Mouse (Mus musculus) neural tube, embryonic 12.5 days (tissue): Measurements from ENCODE around the gene Pir. TPM values are rescaled to one million over a fixed set of nuclear protein-coding genes. Genes with fewer than 3 reads are reported as not detected.

Experiments used
- ATAC-seq: fragments of 200-750 bp; cut with Nextera tagmentation; 2 replicates; pipeline ENCODE4 v1.8.0; 2017; ENCODE audit warnings: low read depth, mild to moderate bottlenecking, moderate TSS enrichment, moderate library complexity; ENCODE audit not compliant: low FRiP score
- H3K27ac ChIP-seq: fragments of 300-500 bp; sonication (generic); 2 replicates; pipeline ENCODE4 v1.5.1; 2016
- H3K27me3 ChIP-seq: fragments of 300-500 bp; sonication (generic); replicated peaks from 2 replicates; pipeline ENCODE4 v1.6.1; 2016; ENCODE audit warnings: mild to moderate bottlenecking
- H3K36me3 ChIP-seq: fragments of 300-500 bp; sonication (generic); 2 replicates; pipeline ENCODE4 v1.6.1; 2016; ENCODE audit warnings: mild to moderate bottlenecking
- H3K4me1 ChIP-seq: fragments of 300-500 bp; sonication (generic); 2 replicates; pipeline ENCODE4 v1.6.1; 2016
- H3K4me2 ChIP-seq: fragments of 300-500 bp; sonication (generic); replicated peaks from 2 replicates; pipeline ENCODE4 v1.6.1; 2016; ENCODE audit warnings: mild to moderate bottlenecking
- H3K4me3 ChIP-seq: fragments of 300-500 bp; sonication (generic); 2 replicates; pipeline ENCODE4 v1.5.1; 2016
- H3K9ac ChIP-seq: fragments of 300-500 bp; sonication (generic); 2 replicates; pipeline ENCODE4 v1.6.1; 2016; ENCODE audit warnings: mild to moderate bottlenecking
- H3K9me3 ChIP-seq: fragments of 300-500 bp; sonication (generic); 2 replicates; pipeline ENCODE4 v1.6.1; 2016; ENCODE audit warnings: mild to moderate bottlenecking
- WGBS: fragments of 180-500 bp; shearing (Covaris S2); methylation state at CpG from one replicate; pipeline ENCODE4 v1.1.7; 2016; 5-methylcytosine and 5-hydroxymethylcytosine counted together
- polyA plus RNA-seq: library from polyadenylated mRNA; unstranded; fragments of >200 nt; fragmentation: Nextera tagmentation; extraction: Ambion mirVana; gene quantifications from 2 replicates; pipeline ENCODE4 v1.2.1, GENCODE M21; 2016

Gene Pir
- polyA plus RNA-seq: 3.6 and 5.0 TPM in 2 replicates

DNA sequence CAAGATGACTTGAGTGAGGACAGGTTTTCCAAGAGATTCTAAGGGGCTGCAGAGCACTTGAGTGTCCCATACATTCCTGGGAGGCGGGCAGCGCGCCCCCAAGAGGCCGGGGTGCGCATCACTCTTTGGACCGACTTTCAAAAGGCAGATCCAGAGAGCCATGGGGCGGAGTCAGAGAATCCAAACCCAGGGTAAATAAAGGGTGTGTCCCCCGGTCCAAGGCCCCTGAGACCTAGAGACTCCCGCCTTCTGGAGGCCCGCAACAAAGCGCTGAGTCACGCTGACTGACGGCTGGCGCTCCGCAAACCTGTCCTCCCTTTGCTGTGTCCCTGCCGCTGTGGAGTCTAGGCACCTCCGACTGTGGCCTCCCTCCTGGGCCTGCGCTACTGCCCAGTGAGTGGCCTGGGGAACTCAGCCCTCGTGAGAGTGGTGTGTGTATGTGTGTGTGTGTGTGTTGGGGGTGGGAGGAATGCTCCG is at the start of gene Pir:
TSS of gene Pir (plus strand) at position 87 of the 477 bp plus-strand sequence.
- Histone ChIP-seq H3K36me3 (no peaks in the 10 kb centered on the region), H3K9ac (peak within 1 kb of the TSS; percentile 33; the same call in 1 of the 2 replicates)

DNA sequence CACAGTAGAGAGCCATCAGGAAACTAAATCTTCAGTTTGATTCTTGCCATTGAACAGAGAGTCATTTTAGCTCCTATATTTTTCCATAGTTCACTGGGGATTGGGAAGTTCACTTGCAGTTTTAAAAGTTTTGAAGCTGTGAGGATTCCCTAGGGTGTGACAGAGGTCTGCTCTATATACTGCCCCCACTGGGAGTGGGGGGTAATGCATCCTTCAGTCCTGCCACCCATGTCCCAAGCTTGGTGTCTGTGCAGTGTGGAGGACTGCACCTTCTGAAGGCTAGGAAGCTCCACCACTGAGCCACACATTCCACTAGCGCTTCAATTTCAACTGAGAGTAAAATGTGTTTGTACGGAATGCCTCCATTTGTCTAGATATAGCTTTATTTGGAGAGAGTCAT is 47.2 kb upstream of the Pir start:
- no peak overlapping the region for H3K27ac ChIP-seq
- no peaks in the 10 kb centered on the region for H3K4me1 ChIP-seq
- H3K4me3 ChIP-seq: no peak overlapping the region
- ATAC-seq: no peak
- WGBS: 71% methylated on average over 2 of the region's 2 CpGs
- no peak overlapping the region for H3K4me2 ChIP-seq
- no peaks in the 10 kb centered on the region for H3K27me3 ChIP-seq
- H3K9me3 ChIP-seq: no peaks in the 10 kb centered on the region
- H3K9ac ChIP-seq: no peak overlapping the region
- no peaks in the 10 kb centered on the region for H3K36me3 ChIP-seq

More for the DNA sequence above, at the start of gene Pir:
- H3K4me3 ChIP-seq: peak within 1 kb of the TSS; percentile 30
- peak within 1 kb of the TSS; percentile 56 for H3K4me2 ChIP-seq
- H3K27ac ChIP-seq: no peak within 1 kb of the TSS
- no peaks in the 10 kb centered on the region for H3K27me3 ChIP-seq
- WGBS: 17% methylated on average over 20 of the region's 20 CpGs
- H3K9me3 ChIP-seq: no peaks in the 10 kb centered on the region
- peak; percentile 85 for ATAC-seq
- H3K4me1 ChIP-seq: no peaks in the 10 kb centered on the region

DNA sequence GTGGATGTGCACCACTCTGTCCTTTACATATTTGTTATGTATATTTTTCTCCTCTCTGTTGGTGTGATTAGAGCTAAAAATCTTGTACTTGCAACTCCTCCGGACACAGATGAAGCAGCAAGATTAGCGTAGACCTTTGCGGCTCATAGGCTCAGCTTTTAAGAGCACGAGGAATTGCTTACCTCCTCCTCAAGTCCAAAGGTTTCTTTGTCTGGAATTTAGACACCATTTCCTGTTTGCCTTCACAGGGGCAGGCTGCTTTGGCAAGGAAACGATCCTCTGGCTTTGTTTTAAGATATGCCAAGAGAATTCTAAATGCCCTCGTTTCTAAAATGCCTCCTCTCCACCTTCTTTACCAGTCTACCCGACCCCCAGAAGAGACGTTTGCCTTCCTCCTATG is 35.8 kb upstream of the Pir start:
- Histone ChIP-seq H3K4me2 (no peak overlapping the region), H3K27ac (no peak overlapping the region), H3K36me3 (no peaks in the 10 kb centered on the region), H3K9me3 (no peaks in the 10 kb centered on the region), H3K4me1 (no peaks in the 10 kb centered on the region), H3K27me3 (no peaks in the 10 kb centered on the region), H3K9ac (no peak overlapping the region), H3K4me3 (no peak overlapping the region)
- ATAC-seq: no peak
- 63% methylated on average over 8 of the region's 8 CpGs for WGBS

DNA sequence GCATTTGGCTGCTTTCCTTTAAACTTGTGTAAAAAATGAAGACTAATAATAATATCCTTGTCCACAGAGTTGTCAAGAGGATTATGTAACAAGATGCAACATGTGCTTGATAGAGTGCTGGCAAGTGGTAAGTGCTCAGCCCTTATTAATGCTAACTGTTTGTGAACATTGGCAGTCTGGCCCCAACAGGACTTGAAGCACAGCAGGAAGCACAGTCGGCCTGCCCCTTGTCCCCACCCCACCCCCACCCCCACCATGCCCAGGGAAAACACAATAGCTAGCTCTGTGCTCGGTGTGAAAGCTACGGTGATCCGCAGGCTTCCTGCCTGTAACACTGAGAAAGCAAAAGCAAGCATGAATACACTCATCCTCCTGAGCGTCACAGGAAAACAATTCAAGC is 23.5 kb upstream of the Pir start:
- no peak overlapping the region for H3K27ac ChIP-seq
- no peak overlapping the region for H3K4me3 ChIP-seq
- ATAC-seq: no peak
- H3K4me1 ChIP-seq: no peaks in the 10 kb centered on the region
- H3K9ac ChIP-seq: no peak overlapping the region
- H3K4me2 ChIP-seq: peak overlapping the region; percentile 27; the same call in 1 of the 2 replicates
- H3K27me3 ChIP-seq: 0 out of 2 replicates have a peak, but pooled peaks cover 5% of the 10 kb centered on the region
- no peaks in the 10 kb centered on the region for H3K36me3 ChIP-seq
- no peaks in the 10 kb centered on the region for H3K9me3 ChIP-seq
- WGBS: 24% methylated on average over 5 of the region's 5 CpGs

DNA sequence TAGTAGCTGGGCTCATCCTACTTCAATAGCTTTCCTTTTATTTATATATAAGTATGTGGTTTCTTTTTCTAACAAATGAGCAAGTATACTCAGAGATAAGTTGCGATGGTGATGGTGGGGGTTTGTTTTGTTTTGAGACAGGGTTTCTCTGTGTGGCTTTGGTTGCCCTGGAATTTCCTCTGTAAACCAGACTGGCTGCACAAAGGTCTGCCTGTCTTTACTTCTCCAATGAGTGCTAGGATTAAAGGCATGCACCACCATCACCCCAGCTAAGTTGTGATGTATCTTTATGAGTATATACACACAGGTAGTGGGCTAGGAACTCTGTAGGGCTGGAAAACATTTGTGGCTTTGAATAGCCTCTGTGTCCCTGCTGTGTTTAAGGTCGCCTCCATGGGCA is 22.4 kb upstream of the Pir start:
- ATAC-seq: no peak
- no peaks in the 10 kb centered on the region for H3K9me3 ChIP-seq
- WGBS: 61% methylated on average over 2 of the region's 2 CpGs
- no peak overlapping the region for H3K4me2 ChIP-seq
- H3K4me3 ChIP-seq: no peak overlapping the region
- no peak overlapping the region for H3K9ac ChIP-seq
- H3K4me1 ChIP-seq: no peaks in the 10 kb centered on the region
- H3K27me3 ChIP-seq: 0 out of 2 replicates have a peak, but pooled peaks cover 5% of the 10 kb centered on the region
- H3K27ac ChIP-seq: no peak overlapping the region
- H3K36me3 ChIP-seq: no peaks in the 10 kb centered on the region

DNA sequence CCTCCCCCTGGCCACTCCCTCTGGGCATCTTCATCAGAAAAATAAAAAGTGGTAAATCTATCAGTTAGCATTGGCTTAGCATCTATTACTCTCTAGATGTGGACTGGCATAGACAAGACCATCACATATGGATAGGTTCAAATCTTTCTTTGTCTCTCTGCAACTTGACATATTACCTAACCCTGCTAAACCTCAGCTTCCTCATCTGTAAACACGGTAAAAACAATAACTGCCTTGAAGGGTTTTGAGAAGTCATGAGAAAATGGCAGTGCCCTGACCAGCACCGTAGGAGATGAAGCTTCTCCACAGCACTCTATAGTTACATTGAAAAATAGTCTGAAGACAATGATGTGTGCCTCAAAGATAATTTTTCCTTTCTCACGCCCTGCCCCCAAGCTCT is 12.6 kb upstream of the Pir start:
- H3K4me1 ChIP-seq: no peaks in the 10 kb centered on the region
- no peak overlapping the region for H3K27ac ChIP-seq
- H3K27me3 ChIP-seq: no peaks in the 10 kb centered on the region
- 93% methylated on average over 3 of the region's 3 CpGs for WGBS
- H3K4me2 ChIP-seq: no peak overlapping the region
- H3K4me3 ChIP-seq: no peak overlapping the region
- H3K9me3 ChIP-seq: no peaks in the 10 kb centered on the region
- no peak for ATAC-seq
- no peak overlapping the region for H3K9ac ChIP-seq
- no peaks in the 10 kb centered on the region for H3K36me3 ChIP-seq

DNA sequence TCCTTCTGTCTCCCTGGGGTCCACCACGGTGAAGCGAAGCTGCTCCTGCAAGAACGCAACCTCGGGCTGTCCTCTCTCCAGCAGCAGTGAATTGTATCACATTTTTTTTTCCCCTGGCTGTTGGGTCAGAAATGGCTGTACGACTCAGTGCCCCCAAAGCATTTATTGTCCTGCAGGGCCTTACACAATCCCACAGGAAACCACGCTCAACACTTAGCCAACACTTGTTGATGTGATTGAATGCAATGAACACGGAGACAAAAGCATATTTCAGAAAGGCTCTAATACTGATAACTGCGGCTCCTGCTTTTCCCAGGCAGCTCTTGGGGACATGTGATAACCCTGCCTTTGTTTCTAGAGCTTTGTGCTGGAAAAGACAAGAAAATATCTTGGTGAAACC is 11.1 kb upstream of the Pir start, which contains the start of gene Bmx:
TSS of gene Bmx (minus strand) at position 137 of the 400 bp plus-strand sequence.
- Histone ChIP-seq H3K27me3 (no peaks in the 10 kb centered on the region), H3K9me3 (no peaks in the 10 kb centered on the region), H3K4me3 (no peak within 1 kb of the TSS), H3K36me3 (no peaks in the 10 kb centered on the region), H3K27ac (no peak within 1 kb of the TSS), H3K9ac (no peak within 1 kb of the TSS), H3K4me1 (no peaks in the 10 kb centered on the region), H3K4me2 (no peak within 1 kb of the TSS)
- no peak for ATAC-seq
- WGBS: 55% methylated on average over 8 of the region's 8 CpGs

DNA sequence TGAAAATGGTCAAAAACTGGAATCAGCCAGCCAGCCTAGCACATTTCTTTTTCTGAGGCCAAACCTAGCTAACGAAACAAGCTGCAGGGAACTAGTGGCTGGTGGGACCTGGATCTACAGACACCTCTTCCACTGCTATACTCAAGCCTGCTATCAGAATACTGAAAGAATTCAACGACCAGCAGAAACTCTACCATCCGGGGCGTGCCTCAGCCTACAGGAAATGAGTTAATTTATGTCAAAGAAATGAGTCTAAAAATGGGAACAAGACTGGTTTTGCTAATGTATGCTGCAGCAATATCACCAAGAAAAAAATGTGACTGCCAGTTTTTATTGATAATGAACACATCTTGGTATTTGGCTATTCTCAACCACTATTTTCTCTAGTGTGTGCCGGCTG is 10.5 kb upstream of the Pir start:
- Histone ChIP-seq H3K27ac (no peak overlapping the region), H3K9ac (no peak overlapping the region), H3K27me3 (no peaks in the 10 kb centered on the region), H3K4me2 (no peak overlapping the region), H3K9me3 (no peaks in the 10 kb centered on the region), H3K36me3 (no peaks in the 10 kb centered on the region), H3K4me3 (no peak overlapping the region), H3K4me1 (no peaks in the 10 kb centered on the region)
- no peak for ATAC-seq
- WGBS: 85% methylated on average over 5 of the region's 5 CpGs

DNA sequence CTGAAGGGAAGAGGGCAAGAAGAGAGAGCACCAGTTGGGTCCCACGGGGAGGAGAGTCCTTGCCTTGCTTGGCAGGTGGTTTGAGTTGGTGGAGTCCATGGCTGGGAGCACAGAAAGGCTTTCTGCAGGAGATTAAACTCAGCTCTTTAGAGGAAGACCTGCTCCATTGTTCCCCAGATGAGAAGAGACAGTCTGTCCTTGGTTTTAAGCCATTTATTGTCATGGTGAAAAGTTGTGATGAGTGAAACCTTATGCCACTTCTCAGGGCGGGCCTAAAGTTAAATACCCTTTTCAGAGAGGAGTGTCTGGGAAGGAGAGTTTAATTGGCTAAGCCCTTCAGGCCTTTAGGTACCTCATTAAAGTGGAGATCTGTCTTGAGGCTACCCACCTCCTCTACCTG is 6.9 kb upstream of the Pir start:
- WGBS: 61% methylated on average over 2 of the region's 2 CpGs
- H3K4me3 ChIP-seq: no peak overlapping the region

DNA sequence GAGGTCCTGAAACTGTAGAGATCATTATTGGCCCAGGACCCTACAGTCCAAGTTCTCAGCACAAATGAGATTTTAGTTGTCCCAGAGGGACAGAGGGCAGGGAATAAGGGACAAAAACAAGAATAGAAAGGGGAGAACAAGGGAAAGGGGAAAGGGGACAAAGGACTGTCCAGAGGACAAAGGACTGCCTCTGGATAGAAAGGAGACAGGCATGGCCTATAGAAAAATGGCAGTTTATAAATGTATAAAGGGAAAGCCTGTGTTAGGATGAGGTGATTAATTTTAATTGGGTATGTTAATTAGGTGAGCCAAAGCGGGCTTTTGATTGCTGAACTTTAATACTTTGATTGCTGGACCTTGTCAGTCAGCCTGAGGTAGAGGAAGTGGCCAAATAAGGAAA is 4.3 kb upstream of the Pir start:
- no peaks in the 10 kb centered on the region for H3K4me1 ChIP-seq
- no peak overlapping the region for H3K27ac ChIP-seq
- no peak overlapping the region for H3K4me2 ChIP-seq
- no peaks in the 10 kb centered on the region for H3K27me3 ChIP-seq
- no peak overlapping the region for H3K4me3 ChIP-seq
- ATAC-seq: no peak
- H3K9ac ChIP-seq: no peak overlapping the region
- 63% methylated on average over 1 of the region's 1 CpGs for WGBS
- H3K36me3 ChIP-seq: no peaks in the 10 kb centered on the region
- no peaks in the 10 kb centered on the region for H3K9me3 ChIP-seq

More for the DNA sequence above, 6.9 kb upstream of the Pir start:
- H3K27me3 ChIP-seq: no peaks in the 10 kb centered on the region
- no peak overlapping the region for H3K27ac ChIP-seq
- no peak for ATAC-seq
- no peaks in the 10 kb centered on the region for H3K4me1 ChIP-seq
- no peak overlapping the region for H3K4me2 ChIP-seq
- no peaks in the 10 kb centered on the region for H3K9me3 ChIP-seq
- no peaks in the 10 kb centered on the region for H3K36me3 ChIP-seq
- H3K9ac ChIP-seq: no peak overlapping the region

DNA sequence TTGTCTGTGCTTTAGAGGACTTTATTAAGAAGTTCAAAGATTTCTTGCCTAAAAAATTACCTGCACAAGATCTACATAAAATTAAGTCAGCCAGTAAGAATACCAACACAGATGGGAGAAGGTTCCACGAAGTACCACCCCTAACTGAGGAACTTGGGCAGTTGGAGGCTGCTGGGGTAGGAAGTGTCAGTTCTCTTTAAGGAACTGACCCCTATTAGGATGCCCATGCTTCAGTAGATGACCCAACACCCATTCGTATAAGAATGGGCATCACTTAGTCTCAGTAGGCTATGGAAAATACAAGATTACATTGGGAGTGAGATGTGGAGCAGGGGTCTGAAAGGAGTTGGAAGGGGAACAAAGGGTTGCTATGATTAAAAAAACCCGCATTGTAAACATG is 1.4 kb downstream of the Pir start:
- no peaks in the 10 kb centered on the region for H3K4me1 ChIP-seq
- 87% methylated on average over 3 of the region's 3 CpGs for WGBS
- no peak overlapping the region for H3K4me3 ChIP-seq
- no peak for ATAC-seq
- no peaks in the 10 kb centered on the region for H3K36me3 ChIP-seq
- no peak overlapping the region for H3K27ac ChIP-seq
- no peaks in the 10 kb centered on the region for H3K27me3 ChIP-seq
- H3K9me3 ChIP-seq: no peaks in the 10 kb centered on the region
- H3K9ac ChIP-seq: no peak overlapping the region
- no peak overlapping the region for H3K4me2 ChIP-seq

DNA sequence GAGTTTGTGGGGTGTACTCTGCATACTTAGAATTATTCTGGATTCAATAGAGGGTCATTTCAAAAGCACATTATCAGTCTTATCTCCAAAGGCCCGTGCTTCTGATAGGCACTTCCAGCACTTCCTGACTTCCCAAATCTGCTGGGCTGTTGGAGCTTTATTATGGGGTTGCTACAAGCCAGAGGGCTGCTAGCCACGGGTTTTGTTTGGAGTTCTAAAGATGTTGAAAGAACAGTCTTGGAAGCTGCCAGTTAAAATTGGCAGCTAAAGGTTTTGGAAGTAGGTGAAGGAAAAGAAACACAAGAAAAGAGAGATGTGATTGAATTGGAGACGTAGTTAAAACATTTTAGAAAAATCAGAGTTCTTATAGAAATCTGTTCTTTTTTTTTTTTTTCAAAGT is 6.4 kb downstream of the Pir start:
- H3K9ac ChIP-seq: no peak overlapping the region
- H3K9me3 ChIP-seq: no peaks in the 10 kb centered on the region
- WGBS: 64% methylated on average over 3 of the region's 3 CpGs
- no peak overlapping the region for H3K4me2 ChIP-seq
- H3K36me3 ChIP-seq: no peaks in the 10 kb centered on the region
- no peak for ATAC-seq
- no peaks in the 10 kb centered on the region for H3K4me1 ChIP-seq
- H3K27me3 ChIP-seq: no peaks in the 10 kb centered on the region
- H3K4me3 ChIP-seq: no peak overlapping the region
- H3K27ac ChIP-seq: no peak overlapping the region

DNA sequence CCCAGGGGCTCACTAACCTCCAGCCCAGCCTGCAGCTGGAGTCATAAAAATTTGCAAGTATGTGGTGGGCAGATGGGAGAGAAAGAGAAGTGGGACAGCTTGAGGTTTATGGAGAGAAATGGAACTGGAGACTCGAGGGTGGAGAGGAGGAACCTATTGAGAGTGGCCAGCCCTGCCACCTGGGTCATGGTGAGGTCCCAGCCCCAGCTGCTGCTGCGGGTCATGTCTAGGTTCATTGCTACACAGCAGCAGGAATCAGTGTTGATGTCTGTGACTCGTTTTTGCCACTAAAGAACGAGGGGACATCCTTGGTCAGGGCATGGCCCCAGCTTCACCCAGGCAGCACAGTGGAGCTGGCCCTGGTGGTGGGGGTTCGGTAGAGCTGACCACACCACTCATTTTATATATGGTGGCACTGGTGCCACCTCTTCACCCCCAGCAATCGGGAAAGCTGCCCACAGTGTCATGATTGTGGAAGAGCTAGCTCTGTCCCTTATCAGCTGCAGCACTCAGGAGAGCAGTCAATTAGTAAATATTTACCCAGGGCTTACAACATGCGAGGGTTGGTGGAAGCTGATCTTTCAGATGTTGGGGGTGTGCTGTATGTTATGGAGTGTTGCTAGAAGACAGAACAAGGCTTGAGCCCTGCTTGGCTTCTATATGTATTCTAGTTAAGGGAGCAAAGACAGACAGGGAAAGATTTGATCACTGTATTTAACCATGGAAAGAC is 11.9 kb downstream of the Pir start:
- no peaks in the 10 kb centered on the region for H3K36me3 ChIP-seq
- H3K4me1 ChIP-seq: no peaks in the 10 kb centered on the region
- no peaks in the 10 kb centered on the region for H3K9me3 ChIP-seq
- H3K4me3 ChIP-seq: no peak overlapping the region
- H3K27me3 ChIP-seq: no peaks in the 10 kb centered on the region
- no peak for ATAC-seq
- no peak overlapping the region for H3K9ac ChIP-seq
- WGBS: 74% methylated on average over 7 of the region's 7 CpGs
- no peak overlapping the region for H3K4me2 ChIP-seq
- H3K27ac ChIP-seq: no peak overlapping the region
